ENCODE assay signal across 8 mouse cellular contexts in the genomic region with DNA sequence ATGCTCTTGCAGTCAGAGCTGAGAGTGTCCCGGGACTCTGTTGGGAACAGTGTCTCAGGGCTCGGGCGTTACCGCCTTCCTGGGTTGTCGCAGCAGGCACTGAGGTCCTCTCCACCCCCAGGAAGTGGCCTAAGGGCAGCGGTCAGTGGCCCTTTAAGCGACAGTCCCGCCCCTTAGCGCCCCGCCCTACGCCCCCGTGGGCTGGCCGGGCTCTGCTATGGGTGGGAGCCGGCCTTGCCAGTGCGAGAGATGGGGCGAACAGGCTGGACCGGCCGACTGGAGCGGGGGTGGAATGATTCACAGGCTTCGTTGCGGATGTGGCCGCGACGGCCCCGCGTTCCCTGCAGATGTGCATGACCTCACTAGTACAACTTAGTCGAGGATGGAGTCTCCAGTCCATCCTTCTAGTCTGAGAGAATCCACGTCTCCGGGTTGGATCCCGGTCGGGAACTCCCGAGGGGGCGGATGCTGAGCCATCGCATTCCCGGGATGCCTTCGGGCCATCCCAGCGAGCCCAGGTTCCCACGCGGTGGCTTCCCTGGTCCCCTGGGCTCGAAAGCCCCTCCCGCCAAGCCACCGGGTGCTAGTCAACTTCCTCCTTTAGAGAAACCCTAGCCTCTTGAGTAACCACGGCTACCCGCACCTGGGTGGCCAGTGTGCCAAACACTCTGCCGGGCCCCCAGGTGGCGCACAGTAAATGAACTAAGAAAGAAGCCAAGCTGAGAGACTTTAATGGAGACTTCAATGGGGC. TPM values are rescaled to one million over a fixed set of nuclear protein-coding genes. Genes with fewer than 3 reads are reported as not detected.
A peak's percentile ranks its signal among the peaks of the same experiment; 100 is the strongest.
DNase-seq lines count a peak whose midpoint lies in the region.

A gene (minus strand): TSS at position 554 of the 751 bp plus-strand sequence.

- under 1% methylated on average over 46 of the region's 46 CpGs for WGBS in hindbrain, embryonic 10.5 days

- peak; percentile 80 for DNase-seq in NIH3T3 (ENCODE audit: low read depth)
- peak; percentile 77 to 79 for DNase-seq in cerebellum, postnatal 14 days
- DNase-seq in frontal cortex, postnatal 10 days (ENCODE audit: low spot score in 2 of 2), result peak; percentile 62 to 68
- DNase-seq in hindbrain, embryonic 10.5 days (ENCODE audit: low spot score), result peak; percentile 87
- DNase-seq in layer of hippocampus, postnatal 14 days (ENCODE audit: low spot score in 2 of 2), result peak; percentile 57 to 72
- DNase-seq in lung, postnatal 25 days (ENCODE audit: low spot score), result peak; percentile 96
- peak; percentile 90 for DNase-seq in ovary, postnatal 36 days (ENCODE audit: low spot score)
- DNase-seq in thymus, postnatal 25 days, result peak; percentile 75

- no peaks in the 10 kb centered on the region for H3K36me3 ChIP-seq in hindbrain, embryonic 10.5 days

- H3K4me1 ChIP-seq in hindbrain, embryonic 10.5 days (replicated peaks), result peaks cover 71% of the 10 kb centered on the region

- peak within 1 kb of the TSS; percentile 62 for H3K4me3 ChIP-seq in hindbrain, embryonic 10.5 days

- H3K9me3 ChIP-seq in hindbrain, embryonic 10.5 days, result no peaks in the 10 kb centered on the region

- H3K27me3 ChIP-seq in hindbrain, embryonic 10.5 days (ENCODE audit: insufficient read depth, poor library complexity, severe bottlenecking), result peaks cover 22% of the 10 kb centered on the region

- H3K27ac ChIP-seq in hindbrain, embryonic 10.5 days, result peak within 1 kb of the TSS; percentile 87

RNA-seq across cellular contexts. Expression of the gene that starts here (rescaled TPM):
- polyA plus RNA-seq in hindbrain, embryonic 10.5 days (2016; fragmentation: Nextera tagmentation; extraction: Ambion mirVana), result 5.2 and 6.8 TPM in 2 replicates
- 1 to 10 TPM; 1.1 to 1.2 TPM for total RNA-seq in layer of hippocampus, postnatal 14 days (2021)

Comparison
In these comparisons a context has a peak if more than half of its experiments do, and no peak if none do; other contexts are left out.
1. Peak in every context shown above with its lines: DNase-seq, H3K4me3 ChIP-seq and H3K27ac ChIP-seq.